Mouse (Mus musculus): ENCODE data around the gene Gm9964.

- TF ChIP-seq POLR2A (IDR thresholded peaks at IDR 0.05; ENCODE audit: low read depth, low read length): no peak
- no peak for TF ChIP-seq CTCF (conservative IDR thresholded peaks at IDR 0.05; ENCODE audit: insufficient read depth, insufficient read length, low read depth, low read length)
These were observed 9.1 kb upstream of the Gm9964 start for GRCm38 (mm10) chr11:79305697-79306340.
